Mouse (Mus musculus) heart, embryonic 12.5 days (tissue): ENCODE measurements around the gene Col4a2. TPM values are rescaled to one million over a fixed set of nuclear protein-coding genes. Genes with fewer than 3 reads are reported as not detected.
A peak's percentile ranks its signal among the peaks of the same experiment; 100 is the strongest.

Experiments
- ATAC-seq: fragments of 200-750 bp; cut with Nextera tagmentation; 2 replicates; pipeline ENCODE4 v1.8.0; 2017; ENCODE audit warnings: moderate TSS enrichment, moderate library complexity; ENCODE audit not compliant: insufficient number of reproducible peaks, low FRiP score
- H3K27ac ChIP-seq: fragments of 300-500 bp; sonication (generic); 2 replicates; pipeline ENCODE4 v1.5.1; 2016; ENCODE audit warnings: mild to moderate bottlenecking, moderate library complexity; ENCODE audit not compliant: poor library complexity, severe bottlenecking
- H3K27me3 ChIP-seq: fragments of 300-500 bp; sonication (generic); replicated peaks from 2 replicates; pipeline ENCODE4 v1.6.1; 2016; ENCODE audit warnings: mild to moderate bottlenecking, moderate library complexity
- H3K36me3 ChIP-seq: fragments of 300-500 bp; sonication (generic); 2 replicates; pipeline ENCODE4 v1.6.1; 2016; ENCODE audit warnings: mild to moderate bottlenecking, moderate library complexity
- H3K4me1 ChIP-seq: fragments of 300-500 bp; sonication (generic); replicated peaks from 2 replicates; pipeline ENCODE4 v1.6.1; 2016; ENCODE audit warnings: mild to moderate bottlenecking
- H3K4me2 ChIP-seq: fragments of 300-500 bp; sonication (generic); 2 replicates; pipeline ENCODE4 v1.6.1; 2016; ENCODE audit warnings: mild to moderate bottlenecking, moderate library complexity
- H3K4me3 ChIP-seq: fragments of 300-500 bp; sonication (generic); 2 replicates; pipeline ENCODE4 v1.5.1; 2016; ENCODE audit warnings: mild to moderate bottlenecking
- H3K9ac ChIP-seq: fragments of 300-500 bp; sonication (generic); 2 replicates; pipeline ENCODE4 v1.6.1; 2016; ENCODE audit warnings: mild to moderate bottlenecking, moderate library complexity
- H3K9me3 ChIP-seq: fragments of 300-500 bp; sonication (generic); replicated peaks from 2 replicates; pipeline ENCODE4 v1.6.1; 2016; ENCODE audit warnings: mild to moderate bottlenecking, moderate library complexity
- WGBS: fragments of 180-500 bp; shearing (Covaris S2); methylation state at CpG from one replicate; pipeline ENCODE4 v1.1.7; 2016; 5-methylcytosine and 5-hydroxymethylcytosine counted together
- polyA plus RNA-seq: library from polyadenylated mRNA; unstranded; fragments of >200 nt; fragmentation: Nextera tagmentation; extraction: Ambion mirVana; gene quantifications from 2 replicates; pipeline ENCODE4 v1.2.1, GENCODE M21; 2016

Gene Col4a2
- polyA plus RNA-seq, 1 experiment from 2014 or later = 117 TPM

DNA sequence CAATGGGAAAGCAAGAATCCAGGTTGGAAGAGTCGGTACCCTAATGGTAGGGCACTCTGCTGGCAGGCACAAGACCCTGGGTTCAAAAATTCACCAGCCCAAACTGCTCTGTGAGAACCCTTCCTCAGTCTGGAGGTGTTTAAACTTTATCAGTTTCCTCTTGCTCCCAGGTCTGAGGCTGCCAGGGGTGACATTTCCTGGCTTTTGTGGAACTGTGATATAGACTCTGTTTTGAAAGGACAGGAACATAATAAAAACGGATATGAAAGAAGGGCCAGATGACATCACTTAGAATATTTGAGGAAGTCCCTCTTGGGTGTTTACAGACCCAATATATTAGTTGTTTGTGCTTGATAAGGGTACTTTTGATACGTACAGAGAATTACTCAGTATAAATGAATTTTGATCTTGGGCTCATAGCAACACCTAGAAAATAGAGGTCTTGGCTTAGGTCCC is 28.5 kb downstream of the Col4a2 start:
- WGBS = 43% methylated on average over 3 of the region's 3 CpGs
- H3K4me1 ChIP-seq = peaks cover 74% of the 10 kb centered on the region
- peak overlapping the region; percentile 40; the same call in 1 of the 2 replicates for H3K27ac ChIP-seq

DNA sequence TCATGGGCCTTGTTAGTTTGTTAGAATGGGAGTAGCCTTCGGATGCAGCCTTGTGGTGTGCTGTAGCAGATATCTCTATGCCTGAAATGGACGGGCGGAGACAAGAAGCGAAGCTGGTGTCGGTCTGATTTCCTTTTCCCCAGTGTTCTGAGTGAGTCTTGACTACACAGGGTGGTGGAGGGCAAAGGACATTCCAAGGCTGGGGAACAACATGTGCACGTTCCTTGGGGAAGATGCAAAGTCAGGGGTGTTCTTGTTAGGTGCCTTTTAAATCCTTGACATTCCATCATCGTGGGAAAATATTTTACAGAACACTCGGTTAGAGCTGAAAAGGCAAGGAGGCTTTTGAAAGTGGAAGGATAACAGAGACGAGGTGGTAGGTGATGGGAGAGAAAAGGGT is 31.9 kb downstream of the Col4a2 start:
- Histone ChIP-seq H3K4me2 (no peak overlapping the region), H3K4me3 (no peak overlapping the region), H3K9ac (no peak overlapping the region), H3K9me3 (0 out of 2 replicates have a peak, but pooled peaks cover 3% of the 10 kb centered on the region), H3K4me1 (peaks cover 73% of the 10 kb centered on the region), H3K27ac (no peak overlapping the region), H3K27me3 (no peaks in the 10 kb centered on the region), H3K36me3 (0 out of 2 replicates have a peak, but pooled peaks cover 4% of the 10 kb centered on the region)
- ATAC-seq = no peak
- WGBS = 60% methylated on average over 9 of the region's 9 CpGs

More for the DNA sequence above, 28.5 kb downstream of the Col4a2 start:
- 0 out of 2 replicates have a peak, but pooled peaks cover 4% of the 10 kb centered on the region for H3K36me3 ChIP-seq
- 0 out of 2 replicates have a peak overlapping the region, but pooled peaks have one; percentile 11 for H3K9ac ChIP-seq
- H3K4me3 ChIP-seq = no peak overlapping the region
- no peak for ATAC-seq
- no peak overlapping the region for H3K4me2 ChIP-seq
- H3K9me3 ChIP-seq = 0 out of 2 replicates have a peak, but pooled peaks cover 3% of the 10 kb centered on the region
- H3K27me3 ChIP-seq = no peaks in the 10 kb centered on the region

DNA sequence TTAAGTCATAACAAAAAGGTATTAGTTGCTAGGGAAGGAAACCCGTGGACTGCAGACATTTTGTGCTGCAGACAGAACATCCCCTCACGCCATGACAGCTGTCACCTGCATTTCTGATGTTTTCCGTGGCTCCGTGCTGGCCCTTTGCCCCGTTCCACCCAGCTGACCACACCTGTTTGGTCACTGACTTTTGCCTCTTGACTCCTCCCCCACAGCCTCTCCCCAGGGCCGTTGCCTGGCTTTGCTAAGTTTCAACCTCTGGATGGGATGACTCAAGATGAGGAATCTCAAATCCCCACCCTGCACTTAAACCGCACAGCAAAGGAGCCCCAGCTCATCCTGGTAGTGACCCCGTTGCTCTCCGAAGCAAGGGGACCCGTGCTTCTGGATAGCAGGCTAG is 33.6 kb downstream of the Col4a2 start:
- H3K4me1 ChIP-seq = peaks cover 71% of the 10 kb centered on the region
- 0 out of 2 replicates have a peak, but pooled peaks cover 4% of the 10 kb centered on the region for H3K36me3 ChIP-seq
- no peak for ATAC-seq
- H3K4me2 ChIP-seq = no peak overlapping the region
- no peak overlapping the region for H3K9ac ChIP-seq
- H3K9me3 ChIP-seq = 0 out of 2 replicates have a peak, but pooled peaks cover 3% of the 10 kb centered on the region
- H3K4me3 ChIP-seq = no peak overlapping the region
- H3K27me3 ChIP-seq = no peaks in the 10 kb centered on the region
- no peak overlapping the region for H3K27ac ChIP-seq
- WGBS = 80% methylated on average over 10 of the region's 10 CpGs

DNA sequence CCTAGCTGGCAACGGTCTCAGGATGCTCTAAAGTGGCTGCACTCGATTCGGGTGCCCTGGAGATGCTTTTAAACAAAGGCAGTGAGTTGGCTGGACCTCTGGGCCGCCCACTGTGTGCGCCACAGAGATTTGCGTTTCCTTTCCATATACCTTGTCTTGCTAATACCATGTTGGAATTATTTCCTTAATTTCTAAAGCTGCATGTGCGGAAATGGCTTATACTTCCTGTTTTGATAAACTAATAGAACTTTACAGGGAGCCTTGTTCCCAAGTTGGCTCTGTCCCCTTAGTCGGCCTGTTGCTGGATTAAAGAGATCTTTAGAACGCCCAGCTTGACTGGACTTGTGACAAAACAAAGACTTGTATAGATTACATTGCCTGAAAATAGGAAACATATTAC is 35.1 kb downstream of the Col4a2 start:
- WGBS = 70% methylated on average over 9 of the region's 9 CpGs
- Histone ChIP-seq H3K27ac (no peak overlapping the region), H3K4me2 (no peak overlapping the region), H3K9me3 (0 out of 2 replicates have a peak, but pooled peaks cover under 1% of the 10 kb centered on the region), H3K4me1 (peaks cover 59% of the 10 kb centered on the region), H3K4me3 (no peak overlapping the region), H3K36me3 (0 out of 2 replicates have a peak, but pooled peaks cover 4% of the 10 kb centered on the region), H3K27me3 (no peaks in the 10 kb centered on the region), H3K9ac (no peak overlapping the region)
- ATAC-seq = no peak

DNA sequence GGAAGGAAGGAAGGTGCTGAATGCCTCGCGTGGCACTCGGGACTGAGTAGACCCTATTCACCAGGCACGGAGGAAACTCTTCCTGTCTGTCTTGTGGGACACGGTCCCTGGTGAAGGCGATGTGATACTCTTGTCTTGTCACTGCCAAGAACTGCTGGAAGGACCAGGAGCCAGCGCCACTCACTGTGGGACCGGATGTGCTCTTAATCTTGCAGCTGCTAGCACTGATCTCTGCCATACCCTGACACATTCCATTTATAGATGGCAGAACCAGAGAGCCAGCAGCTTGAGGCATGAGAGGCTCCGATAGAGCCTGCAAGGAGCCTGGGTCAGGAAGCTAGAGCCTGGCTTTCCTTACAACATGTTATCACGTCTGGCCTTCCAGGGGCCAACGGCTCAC is 36.0 kb downstream of the Col4a2 start:
- Histone ChIP-seq H3K9ac (peak overlapping the region; percentile 18; the same call in 1 of the 2 replicates), H3K4me2 (peak overlapping the region; percentile 37), H3K36me3 (0 out of 2 replicates have a peak, but pooled peaks cover 4% of the 10 kb centered on the region), H3K27me3 (no peaks in the 10 kb centered on the region), H3K4me3 (no peak overlapping the region), H3K4me1 (peaks cover 49% of the 10 kb centered on the region), H3K27ac (peak overlapping the region; percentile 64), H3K9me3 (no peaks in the 10 kb centered on the region)
- peak; percentile 54; the same call in 1 of the 2 replicates for ATAC-seq
- 22% methylated on average over 11 of the region's 11 CpGs for WGBS

DNA sequence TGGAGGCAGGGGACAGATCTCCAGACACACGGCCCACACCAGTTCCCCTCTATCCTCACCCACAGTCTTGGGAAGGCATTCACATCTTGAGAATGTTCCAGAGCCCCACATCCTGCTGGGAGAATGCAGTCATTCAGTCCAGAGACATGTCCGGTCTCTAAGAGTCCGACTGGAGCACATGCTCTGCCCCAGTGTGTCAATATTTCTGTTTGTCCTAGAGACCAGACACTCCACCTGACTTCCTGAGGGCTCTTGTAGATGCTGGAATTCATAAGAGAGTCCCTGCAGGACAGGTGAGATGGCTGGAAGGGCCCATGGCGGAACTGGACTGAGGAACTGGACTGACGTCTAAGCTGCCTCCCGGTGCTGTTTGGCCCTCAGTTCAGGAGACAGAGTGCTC is 38.8 kb downstream of the Col4a2 start:
- Histone ChIP-seq H3K9ac (no peak overlapping the region), H3K4me3 (no peak overlapping the region), H3K27ac (no peak overlapping the region), H3K36me3 (peaks cover 15% of the 10 kb centered on the region), H3K4me1 (peaks cover 43% of the 10 kb centered on the region), H3K9me3 (no peaks in the 10 kb centered on the region), H3K4me2 (no peak overlapping the region), H3K27me3 (no peaks in the 10 kb centered on the region)
- 79% methylated on average over 6 of the region's 6 CpGs for WGBS
- no peak for ATAC-seq

DNA sequence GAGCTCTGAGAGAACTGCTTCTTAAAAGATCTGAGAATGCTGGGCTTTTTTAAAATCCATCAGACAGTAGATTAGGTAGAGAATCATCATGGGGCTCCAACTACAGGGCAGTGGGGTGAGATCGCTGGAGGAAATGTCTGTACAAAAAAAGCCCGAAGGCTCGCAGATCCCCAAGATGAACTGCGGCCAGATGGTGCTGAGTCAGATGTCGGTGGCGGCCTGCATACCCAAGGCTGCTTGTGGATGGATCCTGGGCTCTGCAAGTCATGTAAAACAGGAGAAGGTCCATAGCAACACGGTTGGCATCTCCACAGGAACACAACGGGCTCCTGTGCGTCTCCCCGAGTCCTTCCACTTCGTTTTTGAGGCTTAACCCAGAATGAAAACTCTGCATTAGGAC is 39.9 kb downstream of the Col4a2 start:
- no peak for ATAC-seq
- Histone ChIP-seq H3K27ac (no peak overlapping the region), H3K27me3 (no peaks in the 10 kb centered on the region), H3K9me3 (no peaks in the 10 kb centered on the region), H3K36me3 (peaks cover 15% of the 10 kb centered on the region), H3K9ac (no peak overlapping the region), H3K4me3 (no peak overlapping the region), H3K4me1 (peaks cover 51% of the 10 kb centered on the region), H3K4me2 (no peak overlapping the region)
- 81% methylated on average over 11 of the region's 11 CpGs for WGBS

DNA sequence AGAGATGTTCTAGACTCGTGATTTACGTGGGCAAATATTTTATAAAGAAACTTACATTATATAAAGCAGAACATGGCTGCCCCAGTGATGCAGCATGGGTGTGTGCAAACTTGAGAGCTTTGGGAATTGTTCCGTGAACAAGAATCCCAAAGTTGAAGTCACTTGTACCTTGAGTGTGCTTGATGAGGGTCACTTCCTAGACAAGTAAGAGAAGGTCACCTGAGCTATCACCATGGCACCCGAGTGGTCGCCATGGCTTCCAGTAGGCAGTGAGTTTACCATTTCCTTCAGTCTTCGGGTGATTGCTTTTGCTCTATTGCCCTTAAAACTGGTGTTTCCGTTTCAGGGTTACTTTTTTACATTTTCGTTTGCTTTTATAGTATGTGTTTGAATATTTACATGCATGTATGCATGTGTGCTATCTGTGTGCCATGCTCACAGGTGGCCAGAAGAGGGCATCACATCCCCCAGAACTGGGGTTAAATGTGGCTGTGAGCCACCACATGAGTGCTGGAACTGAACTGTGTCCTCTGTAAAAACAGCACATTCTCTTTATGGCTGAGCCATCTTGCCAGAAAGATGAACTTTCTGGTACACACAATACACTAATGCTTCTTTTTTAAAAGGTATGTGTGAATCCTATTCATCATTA is 42.3 kb downstream of the Col4a2 start:
- no peak overlapping the region for H3K4me2 ChIP-seq
- no peak for ATAC-seq
- 88% methylated on average over 8 of the region's 8 CpGs for WGBS

DNA sequence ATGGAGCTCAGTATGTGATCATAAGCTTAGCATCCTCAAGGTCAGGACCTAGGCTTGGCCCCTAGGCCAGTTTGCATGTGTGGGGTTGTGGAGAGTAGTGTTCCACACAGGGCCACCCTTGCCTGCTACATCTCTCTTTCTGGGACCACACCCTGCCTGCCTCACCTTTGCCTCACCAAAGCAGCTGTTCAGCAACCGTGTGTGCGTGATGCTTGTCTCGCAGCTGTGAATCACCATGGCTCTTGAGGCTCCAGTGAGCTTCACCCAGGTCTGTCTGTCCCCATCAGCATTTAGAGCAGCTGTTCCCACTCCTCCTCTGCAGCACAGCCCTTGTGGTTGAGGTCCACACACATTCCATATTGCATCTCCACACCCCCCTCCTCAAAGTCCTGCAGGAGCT is 43.3 kb downstream of the Col4a2 start:
- H3K4me3 ChIP-seq = no peak overlapping the region
- H3K9ac ChIP-seq = no peak overlapping the region
- H3K27ac ChIP-seq = no peak overlapping the region
- no peaks in the 10 kb centered on the region for H3K27me3 ChIP-seq
- H3K4me1 ChIP-seq = peaks cover 38% of the 10 kb centered on the region
- H3K36me3 ChIP-seq = peaks cover 19% of the 10 kb centered on the region
- no peak overlapping the region for H3K4me2 ChIP-seq
- no peaks in the 10 kb centered on the region for H3K9me3 ChIP-seq
- no peak for ATAC-seq
- 90% methylated on average over 3 of the region's 3 CpGs for WGBS

More for the DNA sequence above, 42.3 kb downstream of the Col4a2 start:
- no peaks in the 10 kb centered on the region for H3K9me3 ChIP-seq
- H3K4me3 ChIP-seq = no peak overlapping the region
- peaks cover 19% of the 10 kb centered on the region for H3K36me3 ChIP-seq
- H3K4me1 ChIP-seq = peaks cover 38% of the 10 kb centered on the region
- no peaks in the 10 kb centered on the region for H3K27me3 ChIP-seq
- no peak overlapping the region for H3K27ac ChIP-seq
- H3K9ac ChIP-seq = no peak overlapping the region

DNA sequence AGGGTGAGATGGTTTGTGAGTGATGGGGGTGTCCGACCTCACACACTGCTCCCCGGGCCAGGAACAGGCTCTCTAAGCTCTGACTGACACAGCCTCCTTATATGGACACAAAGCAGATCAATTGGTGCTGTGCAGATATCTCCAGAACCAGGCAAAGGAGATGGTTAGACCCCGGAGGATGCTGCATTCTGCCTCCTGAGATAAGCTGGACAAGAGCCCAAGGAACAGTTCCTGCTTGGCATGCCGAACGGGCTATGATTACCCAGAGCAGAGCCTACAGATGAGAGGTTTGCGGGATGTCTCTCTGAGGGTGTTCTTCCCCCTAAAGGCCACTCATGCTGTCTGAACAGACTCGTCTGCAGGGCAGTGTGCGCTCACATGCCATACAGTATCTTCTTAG is 44.2 kb downstream of the Col4a2 start:
- H3K27ac ChIP-seq = peak overlapping the region; percentile 80
- no peak overlapping the region for H3K4me3 ChIP-seq
- H3K9ac ChIP-seq = no peak overlapping the region
- no peaks in the 10 kb centered on the region for H3K9me3 ChIP-seq
- H3K36me3 ChIP-seq = peaks cover 19% of the 10 kb centered on the region
- no peaks in the 10 kb centered on the region for H3K27me3 ChIP-seq
- peaks cover 45% of the 10 kb centered on the region for H3K4me1 ChIP-seq
- 29% methylated on average over 8 of the region's 8 CpGs for WGBS
- H3K4me2 ChIP-seq = no peak overlapping the region
- ATAC-seq = no peak

DNA sequence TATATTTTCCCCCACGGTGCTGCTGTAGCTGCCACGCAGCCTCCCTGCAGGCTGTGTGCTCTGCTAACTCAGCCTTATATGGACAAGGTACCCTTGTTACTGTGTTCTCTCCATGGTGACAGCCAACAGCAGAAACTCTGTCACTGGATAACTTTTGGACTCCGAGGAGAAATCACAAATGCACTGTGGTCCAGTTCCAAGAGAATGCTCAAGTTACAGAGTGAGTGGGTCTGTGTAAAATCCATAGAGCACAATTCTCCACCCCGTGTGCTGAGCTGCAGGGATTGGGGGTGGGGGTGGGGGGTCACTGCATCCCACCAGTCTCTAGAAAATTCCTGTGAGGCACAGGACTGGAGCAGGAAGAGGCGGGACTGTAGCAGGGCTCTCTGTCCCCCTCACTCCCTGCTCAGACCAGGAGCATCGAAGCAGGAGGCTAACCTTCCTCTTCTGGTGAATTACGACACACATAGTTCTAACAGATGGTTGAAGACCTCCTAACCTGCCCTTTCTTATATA is 45.4 kb downstream of the Col4a2 start:
- H3K36me3 ChIP-seq = peaks cover 19% of the 10 kb centered on the region
- no peaks in the 10 kb centered on the region for H3K27me3 ChIP-seq
- peak overlapping the region; percentile 47 for H3K4me2 ChIP-seq
- H3K27ac ChIP-seq = peak overlapping the region; percentile 80
- peaks cover 57% of the 10 kb centered on the region for H3K4me1 ChIP-seq
- no peak for ATAC-seq
- 32% methylated on average over 7 of the region's 7 CpGs for WGBS
- no peak overlapping the region for H3K4me3 ChIP-seq
- H3K9me3 ChIP-seq = no peaks in the 10 kb centered on the region
- H3K9ac ChIP-seq = peak overlapping the region; percentile 33
